Mouse (Mus musculus) lung, postnatal 0 days (tissue): ENCODE data around the gene Ttc7.
A peak's percentile ranks its signal among the peaks of the same experiment; 100 is the strongest.

Experiments used
- CTCF ChIP-seq: IDR thresholded peaks from 2 replicates; pipeline ENCODE4 v1.5.1; 2016; ENCODE audit warnings: antibody characterized with exemption, mild to moderate bottlenecking
- EP300 ChIP-seq: IDR thresholded peaks from 2 replicates; pipeline ENCODE4 v1.6.1; 2016; ENCODE audit warnings: antibody characterized with exemption, mild to moderate bottlenecking, control low read depth

GRCm38 (mm10) chr17:87335727-87336126 is 53.0 kb downstream of the Ttc7 start:
- TF ChIP-seq EP300 (no peak), CTCF (peak; percentile 34)
